Mouse (Mus musculus) hindbrain, embryonic 12.5 days (tissue): ENCODE data around the gene Acvr1b. TPM values are rescaled to one million over a fixed set of nuclear protein-coding genes. Genes with fewer than 3 reads are reported as not detected.

Experiments used
- ATAC-seq: fragments of 200-750 bp; cut with Nextera tagmentation; 2 replicates; pipeline ENCODE4 v1.8.0; 2017; ENCODE audit warnings: moderate TSS enrichment; ENCODE audit not compliant: low FRiP score
- H3K27ac ChIP-seq: fragments of 300-500 bp; sonication (generic); 2 replicates; pipeline ENCODE4 v1.5.1; 2016; ENCODE audit warnings: mild to moderate bottlenecking
- H3K27me3 ChIP-seq: fragments of 300-500 bp; sonication (generic); 2 replicates; pipeline ENCODE4 v1.6.1; 2016; ENCODE audit warnings: mild to moderate bottlenecking
- H3K36me3 ChIP-seq: fragments of 300-500 bp; sonication (generic); 2 replicates; pipeline ENCODE4 v1.6.1; 2016; ENCODE audit warnings: mild to moderate bottlenecking
- H3K4me1 ChIP-seq: fragments of 300-500 bp; sonication (generic); 2 replicates; pipeline ENCODE4 v1.6.1; 2016
- H3K4me2 ChIP-seq: fragments of 300-500 bp; sonication (generic); replicated peaks from 2 replicates; pipeline ENCODE4 v1.6.1; 2016; ENCODE audit warnings: mild to moderate bottlenecking
- H3K4me3 ChIP-seq: fragments of 300-500 bp; sonication (generic); 2 replicates; pipeline ENCODE4 v1.5.1; 2016; ENCODE audit warnings: mild to moderate bottlenecking
- H3K9ac ChIP-seq: fragments of 300-500 bp; sonication (generic); 2 replicates; pipeline ENCODE4 v1.6.1; 2016; ENCODE audit warnings: mild to moderate bottlenecking, moderate library complexity
- H3K9me3 ChIP-seq: fragments of 300-500 bp; sonication (generic); replicated peaks from 2 replicates; pipeline ENCODE4 v1.6.1; 2016; ENCODE audit warnings: mild to moderate bottlenecking
- WGBS: fragments of 180-500 bp; shearing (Covaris S2); methylation state at CpG from one replicate; pipeline ENCODE4 v1.1.7; 2016; 5-methylcytosine and 5-hydroxymethylcytosine counted together
- polyA plus RNA-seq: library from polyadenylated mRNA; unstranded; fragments of >200 nt; fragmentation: Nextera tagmentation; extraction: Ambion mirVana; gene quantifications from 2 replicates; pipeline ENCODE4 v1.2.1, GENCODE M21; 2016

The Acvr1b gene
- polyA plus RNA-seq, 1 experiment from 2014 or later = 15.5 TPM

GRCm38 (mm10) chr15:101238885-101239511 lies 65.1 kb downstream of the Acvr1b start:
- Histone ChIP-seq H3K4me2 (peak overlapping the region; percentile 50), H3K36me3 (no peaks in the 10 kb centered on the region), H3K4me1 (peaks cover 25% of the 10 kb centered on the region), H3K9ac (peak overlapping the region; percentile 59), H3K27me3 (peaks cover 7% of the 10 kb centered on the region), H3K9me3 (no peaks in the 10 kb centered on the region), H3K4me3 (peak overlapping the region; percentile 28), H3K27ac (no peak overlapping the region)
- peak; percentile 42; the same call in 1 of the 2 replicates for ATAC-seq
- 6% methylated on average over 28 of the region's 28 CpGs for WGBS

- H3K27ac ChIP-seq = no peak overlapping the region
- H3K27me3 ChIP-seq = peaks cover 4% of the 10 kb centered on the region
- no peak overlapping the region for H3K4me2 ChIP-seq
- H3K9me3 ChIP-seq = no peaks in the 10 kb centered on the region
- no peak for ATAC-seq
- H3K36me3 ChIP-seq = no peaks in the 10 kb centered on the region
- H3K4me1 ChIP-seq = peaks cover 25% of the 10 kb centered on the region
- no peak overlapping the region for H3K4me3 ChIP-seq
- WGBS = 65% methylated on average over 8 of the region's 8 CpGs
- no peak overlapping the region for H3K9ac ChIP-seq
These were observed 66.0 kb downstream of the Acvr1b start for GRCm38 (mm10) chr15:101239821-101240220.

- peak; percentile 49 for ATAC-seq
- Histone ChIP-seq H3K4me1 (peaks cover 19% of the 10 kb centered on the region), H3K9me3 (no peaks in the 10 kb centered on the region), H3K4me3 (no peak overlapping the region), H3K27ac (no peak overlapping the region), H3K9ac (no peak overlapping the region), H3K27me3 (peaks cover 4% of the 10 kb centered on the region), H3K36me3 (no peaks in the 10 kb centered on the region), H3K4me2 (peak overlapping the region; percentile 32)
- 10% methylated on average over 10 of the region's 10 CpGs for WGBS
These were observed 66.9 kb downstream of the Acvr1b start for GRCm38 (mm10) chr15:101240799-101241204.

GRCm38 (mm10) chr15:101241236-101241635 lies 67.4 kb downstream of the Acvr1b start:
- Histone ChIP-seq H3K9ac (no peak overlapping the region), H3K27ac (no peak overlapping the region), H3K9me3 (no peaks in the 10 kb centered on the region), H3K27me3 (peaks cover 4% of the 10 kb centered on the region), H3K4me3 (no peak overlapping the region), H3K4me1 (peaks cover 18% of the 10 kb centered on the region), H3K36me3 (no peaks in the 10 kb centered on the region), H3K4me2 (peak overlapping the region; percentile 32)
- ATAC-seq = no peak
- WGBS = 74% methylated on average over 9 of the region's 9 CpGs

GRCm38 (mm10) chr15:101241853-101242252 lies 68.0 kb downstream of the Acvr1b start:
- Histone ChIP-seq H3K27ac (no peak overlapping the region), H3K9me3 (no peaks in the 10 kb centered on the region), H3K4me2 (no peak overlapping the region), H3K4me3 (no peak overlapping the region), H3K9ac (no peak overlapping the region), H3K36me3 (no peaks in the 10 kb centered on the region), H3K27me3 (peaks cover 4% of the 10 kb centered on the region), H3K4me1 (peaks cover 15% of the 10 kb centered on the region)
- no peak for ATAC-seq
- WGBS = 74% methylated on average over 9 of the region's 9 CpGs

GRCm38 (mm10) chr15:101242645-101243044 lies 68.8 kb downstream of the Acvr1b start:
- no peak for ATAC-seq
- no peak overlapping the region for H3K4me2 ChIP-seq
- peaks cover 14% of the 10 kb centered on the region for H3K4me1 ChIP-seq
- H3K27me3 ChIP-seq = peaks cover 4% of the 10 kb centered on the region
- no peaks in the 10 kb centered on the region for H3K36me3 ChIP-seq
- H3K4me3 ChIP-seq = no peak overlapping the region
- WGBS = 29% methylated on average over 8 of the region's 8 CpGs
- H3K9me3 ChIP-seq = no peaks in the 10 kb centered on the region
- no peak overlapping the region for H3K9ac ChIP-seq
- H3K27ac ChIP-seq = no peak overlapping the region

- H3K4me2 ChIP-seq = no peak overlapping the region
- H3K27me3 ChIP-seq = peaks cover 4% of the 10 kb centered on the region; the same call in 1 of the 2 replicates
- H3K36me3 ChIP-seq = no peaks in the 10 kb centered on the region
- H3K9ac ChIP-seq = no peak overlapping the region
- 64% methylated on average over 3 of the region's 3 CpGs for WGBS
- no peak overlapping the region for H3K4me3 ChIP-seq
- no peak overlapping the region for H3K27ac ChIP-seq
- peaks cover 10% of the 10 kb centered on the region for H3K4me1 ChIP-seq
- ATAC-seq = no peak
- H3K9me3 ChIP-seq = no peaks in the 10 kb centered on the region
These were observed 70.1 kb downstream of the Acvr1b start for GRCm38 (mm10) chr15:101244012-101244411.

GRCm38 (mm10) chr15:101246231-101247154 lies 72.6 kb downstream of the Acvr1b start:
- Histone ChIP-seq H3K27me3 (peaks cover 1% of the 10 kb centered on the region; the same call in 1 of the 2 replicates), H3K27ac (peak overlapping the region; percentile 79), H3K9ac (peak overlapping the region; percentile 59), H3K4me1 (peaks cover 4% of the 10 kb centered on the region; the same call in 1 of the 2 replicates), H3K4me2 (peak overlapping the region; percentile 64), H3K9me3 (no peaks in the 10 kb centered on the region), H3K4me3 (peak overlapping the region; percentile 39), H3K36me3 (no peaks in the 10 kb centered on the region)
- 3% methylated on average over 56 of the region's 56 CpGs for WGBS
- ATAC-seq = peak; percentile 99

GRCm38 (mm10) chr15:101247155-101247498 lies 73.3 kb downstream of the Acvr1b start:
- 79% methylated on average over 1 of the region's 1 CpGs for WGBS
- Histone ChIP-seq H3K9ac (no peak overlapping the region), H3K27ac (peak overlapping the region; percentile 79; the same call in 1 of the 2 replicates)

GRCm38 (mm10) chr15:101248029-101248710 lies 74.3 kb downstream of the Acvr1b start:
- Histone ChIP-seq H3K9me3 (no peaks in the 10 kb centered on the region), H3K27ac (no peak overlapping the region), H3K4me1 (0 out of 2 replicates have a peak, but pooled peaks cover 4% of the 10 kb centered on the region), H3K4me2 (no peak overlapping the region), H3K27me3 (peaks cover 8% of the 10 kb centered on the region), H3K4me3 (no peak overlapping the region), H3K36me3 (no peaks in the 10 kb centered on the region), H3K9ac (no peak overlapping the region; the same call in 1 of the 2 replicates)
- no peak for ATAC-seq
- WGBS = 58% methylated on average over 5 of the region's 5 CpGs

More at GRCm38 (mm10) chr15:101247155-101247498, 73.3 kb downstream of the Acvr1b start:
- Histone ChIP-seq H3K9me3 (no peaks in the 10 kb centered on the region), H3K4me1 (0 out of 2 replicates have a peak, but pooled peaks cover 4% of the 10 kb centered on the region), H3K36me3 (no peaks in the 10 kb centered on the region), H3K27me3 (no peaks in the 10 kb centered on the region), H3K4me3 (no peak overlapping the region), H3K4me2 (peak overlapping the region; percentile 64)
- ATAC-seq = no peak

- no peaks in the 10 kb centered on the region for H3K9me3 ChIP-seq
- H3K27ac ChIP-seq = no peak overlapping the region
- no peak overlapping the region for H3K9ac ChIP-seq
- no peak overlapping the region for H3K4me2 ChIP-seq
- WGBS = 78% methylated on average over 9 of the region's 9 CpGs
- 0 out of 2 replicates have a peak, but pooled peaks cover 4% of the 10 kb centered on the region for H3K4me1 ChIP-seq
- H3K36me3 ChIP-seq = no peaks in the 10 kb centered on the region
- no peak overlapping the region for H3K4me3 ChIP-seq
- ATAC-seq = no peak
- peaks cover 11% of the 10 kb centered on the region for H3K27me3 ChIP-seq
These were observed 76.4 kb downstream of the Acvr1b start for GRCm38 (mm10) chr15:101250220-101250800.
